15 mouse cellular contexts compared by ENCODE assay signal in genomic region chr5:133569096-133569495, GRCm38 (mm10).
A peak's percentile ranks its signal among the peaks of the same experiment; 100 is the strongest.
DNase-seq lines count a peak whose midpoint lies in the region; ATAC-seq lines count a peak whose summit lies in the region.
"Had no signal": no experiment of that assay in that cellular context is flagged by ENCODE, and none has a peak within 500 bp of the region (broad histone marks: within the 10 kb centered on the region; RNA-seq: fewer than 3 reads in every experiment).

No protein-coding gene starts in this region.

- H3K4me1 ChIP-seq in hindbrain, embryonic 10.5 days (replicated peaks): no peaks in the 10 kb centered on the region; the same call in 1 of the 2 replicates
- peaks cover 6% of the 10 kb centered on the region; the same call in 1 of the 2 replicates for H3K4me1 ChIP-seq in hindbrain, embryonic 12.5 days
- no peaks in the 10 kb centered on the region for H3K4me1 ChIP-seq in midbrain, embryonic 14.5 days (ENCODE audit: control insufficient read depth, insufficient read depth, low read length)
- H3K4me1 ChIP-seq in midbrain, embryonic 16.5 days (ENCODE audit: control insufficient read depth, insufficient read depth, low read length): no peaks in the 10 kb centered on the region
- no peaks in the 10 kb centered on the region for H3K4me1 ChIP-seq in embryonic facial prominence, embryonic 10.5 days
- H3K4me1 ChIP-seq: limb, embryonic 13.5 days had no signal

- 90% methylated on average over 2 of the region's 2 CpGs for WGBS in hindbrain, embryonic 10.5 days
- WGBS in hindbrain, embryonic 12.5 days: 91% methylated on average over 2 of the region's 2 CpGs
- 93% methylated on average over 2 of the region's 2 CpGs for WGBS in midbrain, embryonic 14.5 days
- WGBS in midbrain, embryonic 16.5 days: 93% methylated on average over 2 of the region's 2 CpGs
- 87% methylated on average over 2 of the region's 2 CpGs for WGBS in embryonic facial prominence, embryonic 10.5 days

- H3K4me3 ChIP-seq in hindbrain, embryonic 10.5 days: no peak overlapping the region
- no peak overlapping the region for H3K4me3 ChIP-seq in hindbrain, embryonic 12.5 days
- no peak overlapping the region for H3K4me3 ChIP-seq in midbrain, embryonic 14.5 days (replicated peaks; ENCODE audit: low read depth, low read length)
- H3K4me3 ChIP-seq in midbrain, embryonic 16.5 days (ENCODE audit: low read depth, low read length): no peak overlapping the region
- no peak overlapping the region for H3K4me3 ChIP-seq in embryonic facial prominence, embryonic 10.5 days
- H3K4me3 ChIP-seq: heart, adult 2 months; limb, embryonic 13.5 days had no signal

- H3K27me3 ChIP-seq in hindbrain, embryonic 10.5 days (ENCODE audit: insufficient read depth, poor library complexity, severe bottlenecking): no peaks in the 10 kb centered on the region
- no peaks in the 10 kb centered on the region for H3K27me3 ChIP-seq in hindbrain, embryonic 12.5 days
- no peaks in the 10 kb centered on the region for H3K27me3 ChIP-seq in midbrain, embryonic 14.5 days (ENCODE audit: control insufficient read depth, insufficient read depth, low read length)
- H3K27me3 ChIP-seq in midbrain, embryonic 16.5 days (ENCODE audit: control insufficient read depth, insufficient read depth, low read depth, low read length): no peaks in the 10 kb centered on the region; the same call in 1 of the 2 replicates
- H3K27me3 ChIP-seq in embryonic facial prominence, embryonic 10.5 days (replicated peaks; ENCODE audit: low read depth, poor library complexity, severe bottlenecking): no peaks in the 10 kb centered on the region
- H3K27me3 ChIP-seq: limb, embryonic 13.5 days had no signal

- H3K9ac ChIP-seq in hindbrain, embryonic 12.5 days: no peak overlapping the region
- H3K9ac ChIP-seq in midbrain, embryonic 14.5 days (replicated peaks; ENCODE audit: low read length): no peak overlapping the region
- no peak overlapping the region for H3K9ac ChIP-seq in midbrain, embryonic 16.5 days (ENCODE audit: low read depth, low read length)
- H3K9ac ChIP-seq: forebrain, postnatal 0 days; limb, embryonic 13.5 days had no signal

- H3K9me3 ChIP-seq in hindbrain, embryonic 10.5 days: no peaks in the 10 kb centered on the region
- H3K9me3 ChIP-seq in hindbrain, embryonic 12.5 days (replicated peaks): no peaks in the 10 kb centered on the region
- no peaks in the 10 kb centered on the region for H3K9me3 ChIP-seq in midbrain, embryonic 14.5 days (ENCODE audit: control insufficient read depth, low read length)
- no peaks in the 10 kb centered on the region for H3K9me3 ChIP-seq in midbrain, embryonic 16.5 days (replicated peaks; ENCODE audit: control insufficient read depth, low read length, poor library complexity, severe bottlenecking)
- H3K9me3 ChIP-seq in embryonic facial prominence, embryonic 10.5 days: no peaks in the 10 kb centered on the region
- H3K9me3 ChIP-seq: limb, embryonic 13.5 days had no signal

- DNase-seq in hindbrain, embryonic 10.5 days (ENCODE audit: low spot score): peak; percentile 23
- DNase-seq in midbrain, embryonic 14.5 days: peak; percentile 2
- peak; percentile 50 for DNase-seq in embryonic facial prominence, embryonic 10.5 days (ENCODE audit: low spot score)
- no peak for DNase-seq in layer of hippocampus, adult 9-11 months
- no peak for DNase-seq in adrenal gland, postnatal 14 days
- DNase-seq: adrenal gland, postnatal 10 days; B cell, adult 2 months; cerebellum, adult 2 months; forebrain, postnatal 0 days; heart, adult 2 months; kidney, adult 8-10 months; thymus, postnatal 36 days had no signal

- no peak overlapping the region for H3K4me2 ChIP-seq in hindbrain, embryonic 12.5 days (replicated peaks)
- H3K4me2 ChIP-seq in midbrain, embryonic 14.5 days (ENCODE audit: low read length): no peak overlapping the region
- no peak overlapping the region for H3K4me2 ChIP-seq in midbrain, embryonic 16.5 days (ENCODE audit: low read length)
- H3K4me2 ChIP-seq: limb, embryonic 13.5 days had no signal

- no peaks in the 10 kb centered on the region for H3K36me3 ChIP-seq in hindbrain, embryonic 10.5 days
- H3K36me3 ChIP-seq in hindbrain, embryonic 12.5 days: no peaks in the 10 kb centered on the region
- H3K36me3 ChIP-seq in midbrain, embryonic 14.5 days (ENCODE audit: control insufficient read depth, insufficient read depth, low read length): no peaks in the 10 kb centered on the region
- H3K36me3 ChIP-seq in midbrain, embryonic 16.5 days (ENCODE audit: control insufficient read depth, insufficient read depth, low read length): no peaks in the 10 kb centered on the region
- no peaks in the 10 kb centered on the region for H3K36me3 ChIP-seq in embryonic facial prominence, embryonic 10.5 days (replicated peaks)
- H3K36me3 ChIP-seq: limb, embryonic 13.5 days had no signal

- ATAC-seq in hindbrain, embryonic 12.5 days (ENCODE audit: low FRiP score): no peak
- ATAC-seq in midbrain, embryonic 14.5 days (ENCODE audit: low FRiP score, low TSS enrichment): no peak
- ATAC-seq in midbrain, embryonic 16.5 days: no peak
- ATAC-seq: forebrain, postnatal 0 days had no signal

- H3K27ac ChIP-seq in hindbrain, embryonic 10.5 days: no peak overlapping the region
- H3K27ac ChIP-seq in hindbrain, embryonic 12.5 days: no peak overlapping the region
- H3K27ac ChIP-seq in midbrain, embryonic 14.5 days (replicated peaks; ENCODE audit: low read depth, low read length): no peak overlapping the region
- no peak overlapping the region for H3K27ac ChIP-seq in midbrain, embryonic 16.5 days (ENCODE audit: low read length)
- H3K27ac ChIP-seq in embryonic facial prominence, embryonic 10.5 days (replicated peaks): no peak overlapping the region
- H3K27ac ChIP-seq: heart, adult 2 months; limb, embryonic 13.5 days had no signal

Comparison
In these comparisons a context has a peak if more than half of its experiments do, and no peak if none do; other contexts are left out.
1. DNase-seq: peak in hindbrain, embryonic 10.5 days (single experiment), midbrain, embryonic 14.5 days (single experiment) and embryonic facial prominence, embryonic 10.5 days (single experiment); none in layer of hippocampus, adult 9-11 months (single experiment) and adrenal gland, postnatal 14 days (single experiment).